Comparison of ENCODE assay signal across 20 mouse cellular contexts in genomic region chr2:146134275-146134674, GRCm38 (mm10).
"Had no signal": no experiment of that assay in that cellular context is flagged by ENCODE, and none has a peak within 500 bp of the region (broad histone marks: within the 10 kb centered on the region; RNA-seq: fewer than 3 reads in every experiment).

No protein-coding gene starts in this region.

- H3K27ac ChIP-seq: liver, embryonic 15.5 days; lung, embryonic 15.5 days; midbrain, embryonic 10.5 days; midbrain, embryonic 12.5 days; neural tube, embryonic 13.5 days; neural tube, embryonic 15.5 days had no signal

- H3K27me3 ChIP-seq: liver, embryonic 15.5 days; lung, embryonic 15.5 days; midbrain, embryonic 12.5 days; neural tube, embryonic 13.5 days; neural tube, embryonic 15.5 days had no signal

- H3K4me2 ChIP-seq: liver, embryonic 15.5 days; lung, embryonic 15.5 days; midbrain, embryonic 12.5 days; neural tube, embryonic 13.5 days; neural tube, embryonic 15.5 days had no signal

- H3K36me3 ChIP-seq: liver, embryonic 15.5 days; lung, embryonic 15.5 days; midbrain, embryonic 10.5 days; midbrain, embryonic 12.5 days; neural tube, embryonic 13.5 days; neural tube, embryonic 15.5 days had no signal

- DNase-seq: liver, postnatal 0 days; lung, adult 2 months; lung, postnatal 4 days; midbrain, embryonic 14.5 days; retina, postnatal 1 day; right cerebral cortex, adult 18-20 months; right cerebral cortex, postnatal 25 days; right cerebral cortex, postnatal 4 days; spleen, adult 18-20 months; thymus, adult 18-20 months; thymus, postnatal 14 days; thymus, postnatal 36 days had no signal

- H3K9ac ChIP-seq: liver, embryonic 15.5 days; liver, postnatal 0 days; lung, embryonic 15.5 days; midbrain, embryonic 12.5 days; neural tube, embryonic 13.5 days; neural tube, embryonic 15.5 days had no signal

- ATAC-seq: liver, postnatal 0 days; lung, postnatal 0 days had no signal

- H3K4me3 ChIP-seq: liver, embryonic 15.5 days; lung, embryonic 15.5 days; midbrain, embryonic 10.5 days; midbrain, embryonic 12.5 days; myocyte; neural tube, embryonic 13.5 days; neural tube, embryonic 15.5 days had no signal

- H3K9me3 ChIP-seq: liver, embryonic 15.5 days; lung, embryonic 15.5 days; neural tube, embryonic 13.5 days; neural tube, embryonic 15.5 days had no signal

- H3K4me1 ChIP-seq: liver, embryonic 15.5 days; lung, embryonic 15.5 days; midbrain, embryonic 10.5 days; midbrain, embryonic 12.5 days; neural tube, embryonic 13.5 days; neural tube, embryonic 15.5 days had no signal
